ENCODE assay signal across 10 mouse cellular contexts in genomic region chr9:27193592-27194080, GRCm38 (mm10). TPM values are rescaled to one million over a fixed set of nuclear protein-coding genes. Genes with fewer than 3 reads are reported as not detected.
A peak's percentile ranks its signal among the peaks of the same experiment; 100 is the strongest.
DNase-seq lines count a peak whose midpoint lies in the region; ATAC-seq lines count a peak whose summit lies in the region.
"Had no signal": no experiment of that assay in that cellular context is flagged by ENCODE, and none has a peak within 500 bp of the region (broad histone marks: within the 10 kb centered on the region; RNA-seq: fewer than 3 reads in every experiment).

No protein-coding gene starts in this region.

- no peak overlapping the region for H3K9ac ChIP-seq in hindbrain, embryonic 13.5 days
- H3K9ac ChIP-seq in hindbrain, embryonic 16.5 days (ENCODE audit: low read depth, low read length): no peak overlapping the region
- no peak overlapping the region for H3K9ac ChIP-seq in midbrain, embryonic 14.5 days (replicated peaks; ENCODE audit: low read length)
- H3K9ac ChIP-seq: neural tube, embryonic 15.5 days had no signal

- no peaks in the 10 kb centered on the region for H3K9me3 ChIP-seq in hindbrain, embryonic 13.5 days
- H3K9me3 ChIP-seq in hindbrain, embryonic 16.5 days (ENCODE audit: control insufficient read depth, low read length): no peaks in the 10 kb centered on the region
- no peaks in the 10 kb centered on the region for H3K9me3 ChIP-seq in midbrain, embryonic 14.5 days (ENCODE audit: control insufficient read depth, low read length)
- H3K9me3 ChIP-seq: neural tube, embryonic 15.5 days had no signal

- peak; percentile 79 to 86 for DNase-seq in cerebellum, adult 18-20 months
- peak; percentile 74 for DNase-seq in layer of hippocampus, adult 11-12 months (ENCODE audit: low spot score)
- peak; percentile 22 for DNase-seq in midbrain, embryonic 14.5 days
- DNase-seq in spleen, postnatal 4 days (ENCODE audit: low spot score in 2 of 2): no peak
- no peak for DNase-seq in kidney, adult 18-20 months
- no peak for DNase-seq in adrenal gland, adult 2 months
- DNase-seq: adrenal gland, postnatal 25 days had no signal

- H3K27ac ChIP-seq in hindbrain, embryonic 13.5 days: 0 out of 2 replicates have a peak overlapping the region, but pooled peaks have one; percentile 77
- H3K27ac ChIP-seq in hindbrain, embryonic 16.5 days (ENCODE audit: low read depth, low read length): no peak overlapping the region
- no peak overlapping the region for H3K27ac ChIP-seq in midbrain, embryonic 14.5 days (replicated peaks; ENCODE audit: low read depth, low read length)
- H3K27ac ChIP-seq: neural tube, embryonic 15.5 days had no signal

- H3K27me3 ChIP-seq in hindbrain, embryonic 13.5 days: peaks cover 16% of the 10 kb centered on the region; the same call in 1 of the 2 replicates
- H3K27me3 ChIP-seq in hindbrain, embryonic 16.5 days (replicated peaks; ENCODE audit: control insufficient read depth, insufficient read depth, low read length): no peaks in the 10 kb centered on the region
- H3K27me3 ChIP-seq in midbrain, embryonic 14.5 days (ENCODE audit: control insufficient read depth, insufficient read depth, low read length): 0 out of 2 replicates have a peak, but pooled peaks cover 3% of the 10 kb centered on the region

- H3K4me3 ChIP-seq in hindbrain, embryonic 13.5 days: no peak overlapping the region
- H3K4me3 ChIP-seq in hindbrain, embryonic 16.5 days (ENCODE audit: low read length): no peak overlapping the region
- no peak overlapping the region for H3K4me3 ChIP-seq in midbrain, embryonic 14.5 days (replicated peaks; ENCODE audit: low read depth, low read length)
- H3K4me3 ChIP-seq: neural tube, embryonic 15.5 days had no signal

- H3K36me3 ChIP-seq in hindbrain, embryonic 13.5 days: no peaks in the 10 kb centered on the region
- H3K36me3 ChIP-seq in hindbrain, embryonic 16.5 days (ENCODE audit: control insufficient read depth, insufficient read depth, low read length): no peaks in the 10 kb centered on the region
- H3K36me3 ChIP-seq in midbrain, embryonic 14.5 days (ENCODE audit: control insufficient read depth, insufficient read depth, low read length): no peaks in the 10 kb centered on the region
- H3K36me3 ChIP-seq: neural tube, embryonic 15.5 days had no signal

- H3K4me2 ChIP-seq in hindbrain, embryonic 13.5 days: no peak overlapping the region
- H3K4me2 ChIP-seq in hindbrain, embryonic 16.5 days (ENCODE audit: low read length): no peak overlapping the region
- no peak overlapping the region for H3K4me2 ChIP-seq in midbrain, embryonic 14.5 days (ENCODE audit: low read length)
- H3K4me2 ChIP-seq: neural tube, embryonic 15.5 days had no signal

- peaks cover 30% of the 10 kb centered on the region for H3K4me1 ChIP-seq in hindbrain, embryonic 13.5 days (replicated peaks)
- H3K4me1 ChIP-seq in hindbrain, embryonic 16.5 days (ENCODE audit: control insufficient read depth, insufficient read depth, low read depth, low read length): peaks cover 24% of the 10 kb centered on the region
- peaks cover 25% of the 10 kb centered on the region for H3K4me1 ChIP-seq in midbrain, embryonic 14.5 days (ENCODE audit: control insufficient read depth, insufficient read depth, low read length)

- 73% methylated on average over 5 of the region's 6 CpGs for WGBS in hindbrain, embryonic 13.5 days
- WGBS in hindbrain, embryonic 16.5 days: 46% methylated on average over 5 of the region's 6 CpGs
- 63% methylated on average over 6 of the region's 6 CpGs for WGBS in midbrain, embryonic 14.5 days

- ATAC-seq in hindbrain, embryonic 13.5 days (ENCODE audit: low FRiP score): no peak
- ATAC-seq in hindbrain, embryonic 16.5 days: no peak
- ATAC-seq in midbrain, embryonic 14.5 days (ENCODE audit: low FRiP score, low TSS enrichment): no peak

RNA-seq across cellular contexts. Expression of gene Jam3, which starts 38.4 kb away (rescaled TPM):
- 72.6 and 80.1 TPM in 2 replicates for polyA plus RNA-seq in hindbrain, embryonic 13.5 days (2015; fragmentation: Nextera tagmentation; extraction: Ambion mirVana)
- polyA plus RNA-seq in hindbrain, embryonic 16.5 days (2015; fragmentation: Nextera tagmentation; extraction: Ambion mirVana): 43.0 and 49.9 TPM in 2 replicates
- polyA plus RNA-seq in midbrain, embryonic 14.5 days (2014; fragmentation: Nextera tagmentation; extraction: Ambion mirVana): 46.9 and 62.4 TPM in 2 replicates
- total RNA-seq in adrenal gland, adult 2 months (2021): 10 to 100 TPM; 29.8 to 35.7 TPM
- 19.2 and 23.5 TPM in 2 replicates for polyA plus RNA-seq in adrenal gland, adult 2 months (2012; rRNA removed)

Comparison
In these comparisons a context has a peak if more than half of its experiments do, and no peak if none do; other contexts are left out.
1. DNase-seq: peak in cerebellum, adult 18-20 months (2 of 2), layer of hippocampus, adult 11-12 months (single experiment) and midbrain, embryonic 14.5 days (single experiment); none in spleen, postnatal 4 days (0 of 2), kidney, adult 18-20 months (single experiment) and adrenal gland, adult 2 months (single experiment).